Mouse (Mus musculus) right cerebral cortex, postnatal 36 days (tissue): Measurements from ENCODE around the gene Apol7a.
"Not testable (repeated sequence)": the region's sequence is repeated elsewhere in the genome, so short reads cannot be mapped to it uniquely, and the experiment has no call there.

Experiments
- DNase-seq, 2 experiments: peaks; one replicate each; pipeline ENCODE4 v3.0.0; 2022; ENCODE audit warnings: low spot score in 2 of 2, mixed read lengths in 1 of 2

Apol7a gene

GRCm38 (mm10) chr15:77399027-77399426 lies at the start of gene Apol7a:
Apol7a (minus strand) TSS chr15:77399110.
- not testable (repeated sequence) for DNase-seq

- not testable (repeated sequence) for DNase-seq
Measured at GRCm38 (mm10) chr15:77447392-77447791, 48.5 kb upstream of the Apol7a start, which contains the start of gene Apol7b. Apol7b (minus strand) TSS chr15:77447492.

GRCm38 (mm10) chr15:77445668-77446067 lies 46.8 kb upstream of the Apol7a start:
- not testable (repeated sequence) for DNase-seq

- peak; percentile 28 to 51 for DNase-seq
Measured at GRCm38 (mm10) chr15:77444746-77445145, 45.8 kb upstream of the Apol7a start.

- not testable (repeated sequence) for DNase-seq
Measured at GRCm38 (mm10) chr15:77428690-77429448, 30.0 kb upstream of the Apol7a start.

GRCm38 (mm10) chr15:77422925-77423324 lies 24.0 kb upstream of the Apol7a start:
- DNase-seq: not testable (repeated sequence)

GRCm38 (mm10) chr15:77419657-77420056 lies 20.7 kb upstream of the Apol7a start:
- DNase-seq: not testable (repeated sequence)

- DNase-seq: not testable (repeated sequence)
Measured at GRCm38 (mm10) chr15:77416655-77417333, 17.9 kb upstream of the Apol7a start.

- DNase-seq: not testable (repeated sequence)
Measured at GRCm38 (mm10) chr15:77415653-77416052, 16.7 kb upstream of the Apol7a start.

- not testable (repeated sequence) for DNase-seq
Measured at GRCm38 (mm10) chr15:77412695-77413094, 13.8 kb upstream of the Apol7a start.

GRCm38 (mm10) chr15:77411035-77411434 lies 12.1 kb upstream of the Apol7a start, which contains the start of gene Apol9a:
Apol9a (minus strand) TSS chr15:77411135.
- DNase-seq: not testable (repeated sequence)

- DNase-seq: not testable (repeated sequence)
Measured at GRCm38 (mm10) chr15:77406370-77406769, 7.5 kb upstream of the Apol7a start.

- peak; percentile 18 to 22 for DNase-seq
Measured at GRCm38 (mm10) chr15:77397450-77398132, 1.3 kb downstream of the Apol7a start.

GRCm38 (mm10) chr15:77393832-77394231 lies 5.1 kb downstream of the Apol7a start:
- not testable (repeated sequence) for DNase-seq

GRCm38 (mm10) chr15:77387462-77387861 lies 11.4 kb downstream of the Apol7a start:
- DNase-seq: no peak

GRCm38 (mm10) chr15:77384340-77385030 lies 14.4 kb downstream of the Apol7a start:
- no peak for DNase-seq

GRCm38 (mm10) chr15:77382880-77383279 lies 16.0 kb downstream of the Apol7a start:
- no peak for DNase-seq

GRCm38 (mm10) chr15:77382271-77382850 lies 16.5 kb downstream of the Apol7a start:
- DNase-seq: no peak

GRCm38 (mm10) chr15:77381481-77381880 lies 17.4 kb downstream of the Apol7a start:
- no peak for DNase-seq

GRCm38 (mm10) chr15:77379921-77380320 lies 19.0 kb downstream of the Apol7a start:
- DNase-seq: no peak

GRCm38 (mm10) chr15:77377419-77377818 lies 21.5 kb downstream of the Apol7a start:
- no peak for DNase-seq
